Mouse (Mus musculus) embryo, embryonic 11 days (tissue): Measurements from ENCODE around the gene Mettl11b.
A peak's percentile ranks its signal among the peaks of the same experiment; 100 is the strongest.
"Not testable (repeated sequence)": the region's sequence is repeated elsewhere in the genome, so short reads cannot be mapped to it uniquely, and the experiment has no call there.

Experiments
- DNase-seq: peaks from one replicate; pipeline ENCODE4 v3.0.0-alpha.2; 2015

Gene Mettl11b

DNA sequence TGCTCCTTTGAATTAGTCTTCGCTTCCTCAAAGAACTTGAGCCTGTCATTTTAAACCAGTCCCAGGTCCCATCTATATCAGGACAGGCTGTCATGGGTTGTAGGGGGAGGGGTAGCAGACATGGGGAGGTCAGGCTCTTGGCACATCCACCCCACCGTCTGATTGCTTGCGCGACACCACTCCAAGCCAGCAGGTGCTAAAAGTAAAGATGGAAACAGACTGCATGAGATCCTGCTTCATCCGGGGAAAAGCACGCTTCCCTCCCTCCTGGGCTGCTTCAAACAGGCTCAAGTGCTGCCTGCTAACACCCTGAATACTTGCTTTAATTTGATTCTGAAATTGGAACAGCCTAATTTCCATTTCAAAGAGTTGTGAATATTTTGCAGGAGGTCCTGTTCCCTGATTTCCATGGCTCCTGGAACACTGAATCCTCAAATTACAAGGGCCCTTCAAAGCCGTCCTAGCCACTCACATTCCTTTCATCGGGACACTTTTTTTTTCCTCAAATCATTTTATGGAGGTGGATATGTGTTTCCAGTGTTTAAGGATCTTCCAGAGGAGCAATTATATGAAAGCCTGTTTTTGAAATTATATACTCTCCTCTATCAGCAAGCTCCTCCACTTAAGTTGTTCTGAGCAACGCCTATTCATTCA is at the start of gene Mettl11b:
Gene Mettl11b, minus strand, starts transcription at position 127 of the 654 bp plus-strand sequence.
- DNase-seq: peak; percentile 18

DNA sequence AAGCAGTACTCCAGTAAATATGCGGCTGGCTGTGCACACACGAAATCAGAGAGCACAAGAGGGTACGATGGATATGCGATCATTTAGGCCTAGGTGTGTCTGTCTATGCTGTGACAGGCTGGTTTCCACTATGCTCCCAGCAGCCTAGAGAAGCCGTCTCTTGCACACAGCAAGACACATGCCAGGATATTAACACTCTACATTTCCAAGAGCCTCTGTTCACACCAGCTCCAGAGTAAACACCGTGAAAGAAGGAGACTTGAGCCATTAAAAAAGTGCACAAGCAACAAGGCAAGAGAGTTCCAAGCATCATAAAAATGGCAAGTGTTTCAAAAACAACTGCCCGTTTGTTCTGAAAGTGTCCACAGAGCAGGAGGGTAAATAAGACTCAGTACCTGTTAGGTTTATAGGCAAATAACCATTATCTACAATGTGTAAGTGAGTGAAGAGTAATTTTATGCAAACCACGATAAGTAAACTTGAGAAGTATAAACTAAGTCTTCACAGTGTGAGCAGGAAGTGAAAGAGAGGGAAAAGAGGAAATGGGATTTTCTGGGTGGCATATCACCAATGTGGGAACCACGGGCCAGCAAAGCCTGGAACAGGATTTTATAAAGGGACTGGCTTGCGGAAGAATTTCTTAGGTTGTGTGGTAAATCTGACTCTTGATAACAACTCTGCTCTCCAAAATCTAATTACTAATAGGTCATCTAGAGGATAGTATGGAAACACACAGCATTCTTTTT is 32.6 kb upstream of the Mettl11b start:
- peak; percentile 9 for DNase-seq

DNA sequence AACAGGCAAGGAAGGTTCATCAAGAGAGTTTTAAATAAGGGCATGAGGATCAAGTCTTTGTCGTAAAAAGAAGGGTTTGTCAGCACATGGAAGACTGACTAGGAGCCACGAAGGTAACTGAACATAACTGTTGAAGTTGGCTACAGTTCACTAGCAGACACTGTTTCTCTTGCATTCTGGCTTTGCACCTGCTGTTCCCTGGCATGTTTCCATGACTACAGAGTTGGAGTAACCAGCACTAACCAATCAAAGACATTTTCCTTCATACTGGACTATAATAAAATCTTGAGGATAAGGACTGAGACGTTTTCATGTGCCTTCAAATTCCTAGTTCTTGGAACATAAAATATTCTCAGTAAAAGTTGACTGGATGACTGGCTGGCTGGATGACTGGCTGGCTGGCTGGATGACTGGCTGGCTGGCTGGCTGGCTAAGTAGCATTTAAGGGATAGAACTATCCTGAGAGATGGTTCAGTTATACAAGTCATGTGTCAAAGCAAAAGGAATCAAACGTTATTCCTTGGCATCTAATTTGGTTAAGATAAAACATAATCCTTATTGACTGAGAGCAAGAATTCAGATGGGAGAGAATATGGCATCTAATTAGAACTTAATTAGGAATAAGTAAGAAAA is 26.4 kb upstream of the Mettl11b start:
- DNase-seq: no peak

DNA sequence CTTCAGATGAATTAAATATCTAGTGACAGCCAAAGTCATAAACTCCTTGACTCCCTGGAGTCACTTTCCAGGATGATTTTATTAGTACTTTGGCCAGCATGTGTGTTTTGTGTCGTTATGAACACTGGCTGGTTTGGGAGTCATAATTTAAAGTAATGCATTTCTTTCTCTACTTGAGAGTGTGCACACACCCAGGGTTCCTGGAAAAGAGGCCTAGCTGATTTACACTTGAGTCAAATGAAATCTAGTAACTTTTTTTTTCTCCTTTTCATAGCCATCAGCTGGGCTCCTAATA is 12.2 kb upstream of the Mettl11b start:
- DNase-seq: no peak

DNA sequence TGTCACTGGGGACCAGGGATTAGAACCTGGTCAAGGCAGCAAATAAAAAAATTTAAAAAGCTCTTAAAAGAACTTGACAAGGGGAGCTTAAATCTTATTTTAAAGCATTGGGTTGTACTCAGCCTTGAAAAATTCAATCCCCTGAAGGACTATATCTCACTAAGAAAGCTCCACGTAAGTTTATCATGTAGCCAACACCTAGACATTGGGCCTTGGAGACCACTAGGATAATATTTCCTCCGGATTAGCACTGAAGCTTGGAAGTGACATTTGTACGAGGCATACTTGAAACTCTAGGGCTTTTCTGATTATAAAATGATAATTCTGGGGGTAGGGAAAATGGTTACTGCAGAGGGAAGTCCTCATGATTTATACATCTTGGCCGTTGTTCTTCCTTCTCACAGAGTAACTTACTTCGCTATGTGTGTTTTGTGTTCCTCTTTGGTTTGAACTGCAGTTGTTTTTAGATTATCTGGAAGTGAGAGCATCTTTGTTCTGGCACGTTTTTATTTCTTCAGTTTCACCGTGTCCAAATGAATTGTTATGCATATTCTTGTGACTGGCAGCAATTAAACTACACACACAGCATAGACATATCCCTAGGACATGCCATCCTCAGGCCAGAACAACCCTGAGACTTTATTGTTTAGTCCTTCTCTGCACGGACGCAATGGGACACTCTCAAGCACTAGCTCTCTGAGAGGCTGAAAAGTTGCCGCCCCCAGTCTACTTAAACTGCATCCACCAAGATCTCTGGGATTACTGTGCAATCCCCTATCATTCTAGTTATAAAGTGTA is 11.6 kb upstream of the Mettl11b start:
- DNase-seq: no peak

DNA sequence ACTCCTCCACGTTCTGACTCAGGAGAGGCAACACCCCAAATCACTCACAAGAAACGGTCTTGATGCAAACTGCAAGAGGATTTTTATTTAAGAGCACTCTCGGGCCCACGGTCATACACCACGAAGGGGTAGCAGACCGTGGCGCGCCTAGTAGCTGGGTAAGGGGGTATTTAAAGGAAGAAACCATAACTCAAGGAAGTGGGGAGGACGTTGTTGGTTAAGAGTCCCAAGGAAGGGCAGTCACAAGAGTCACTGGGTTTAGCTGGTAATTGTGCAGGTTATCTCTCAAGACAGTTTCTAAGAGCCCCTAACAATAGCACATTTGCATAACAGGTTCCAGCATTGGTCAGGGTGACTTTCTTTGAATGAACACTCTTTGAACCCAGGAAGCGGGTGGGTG is 6.1 kb upstream of the Mettl11b start:
- not testable (repeated sequence) for DNase-seq

DNA sequence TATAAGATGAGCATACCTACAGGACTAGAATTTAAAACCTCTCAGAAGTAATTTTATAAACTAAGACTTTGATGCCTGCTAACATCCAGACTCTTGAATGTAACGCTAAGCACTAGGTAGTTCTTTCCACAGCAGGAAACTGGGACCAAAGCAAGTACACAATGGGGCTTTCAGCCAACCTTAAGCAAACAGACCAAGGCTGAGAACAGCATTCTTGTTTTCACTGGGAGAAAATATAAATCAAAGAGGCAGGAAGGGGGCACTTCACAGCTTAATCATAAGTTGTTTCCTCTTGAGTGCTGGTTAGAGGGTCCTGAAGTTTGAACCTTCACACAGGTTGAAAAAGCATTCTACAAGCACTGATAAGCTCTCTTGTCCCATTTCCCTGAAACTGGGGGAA is 1.1 kb downstream of the Mettl11b start:
- DNase-seq: no peak

DNA sequence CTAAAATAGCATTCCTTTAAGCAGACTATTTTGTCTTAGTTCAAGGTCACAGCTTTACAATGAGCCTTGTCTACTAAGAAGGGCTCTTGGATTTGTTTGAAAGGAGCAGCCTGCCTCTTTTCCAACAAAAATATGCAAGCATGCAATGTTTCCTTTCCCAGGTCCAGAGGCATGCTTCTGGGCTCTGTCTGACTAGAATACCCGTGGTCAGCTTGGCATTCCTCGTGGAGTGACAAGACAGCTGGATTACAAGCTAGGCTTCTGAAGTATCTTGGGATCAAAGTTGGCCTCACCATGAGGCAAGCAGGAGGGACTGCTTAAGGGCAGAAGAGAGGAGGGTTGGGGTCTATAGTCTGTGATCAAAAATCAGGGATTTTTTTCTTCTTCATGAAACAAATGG is 16.4 kb downstream of the Mettl11b start:
- DNase-seq: no peak

DNA sequence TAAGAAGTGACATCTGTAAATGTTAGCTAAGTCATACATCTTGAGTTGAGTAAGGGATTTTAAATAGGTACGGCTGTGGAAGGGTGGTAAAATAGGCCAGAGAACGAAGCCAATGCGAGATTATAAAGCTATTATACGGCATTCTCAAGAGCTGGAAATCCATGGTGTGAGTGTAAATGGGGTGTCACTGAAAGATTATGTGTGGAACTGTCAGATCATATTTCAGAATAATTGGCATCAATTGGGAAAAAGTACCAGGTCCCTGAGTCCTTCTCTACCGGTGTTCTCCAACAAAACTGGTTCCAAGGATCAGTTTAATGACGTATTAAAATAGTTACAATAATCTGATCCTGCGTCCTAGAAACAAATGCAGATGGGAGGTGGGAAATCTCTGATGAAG is 24.5 kb downstream of the Mettl11b start:
- DNase-seq: no peak

DNA sequence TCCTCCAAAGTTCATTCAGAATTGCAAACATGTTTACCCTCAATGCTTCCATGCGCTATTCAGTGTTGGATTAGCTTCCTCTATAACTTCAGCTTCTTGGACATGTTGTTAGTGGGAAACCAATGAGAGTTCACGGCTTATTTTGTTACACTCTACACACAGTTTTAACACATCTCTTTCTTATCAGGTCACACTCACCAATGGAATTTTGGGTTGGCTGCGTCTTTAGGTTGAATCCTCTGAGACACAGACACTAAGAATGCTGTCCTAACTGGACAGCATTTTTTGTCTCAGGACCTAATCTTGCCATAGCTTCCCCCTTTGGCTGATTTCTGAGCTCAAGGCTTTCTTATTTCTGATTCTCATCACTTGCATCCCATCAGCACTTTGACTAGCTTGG is 25.3 kb downstream of the Mettl11b start:
- DNase-seq: no peak

DNA sequence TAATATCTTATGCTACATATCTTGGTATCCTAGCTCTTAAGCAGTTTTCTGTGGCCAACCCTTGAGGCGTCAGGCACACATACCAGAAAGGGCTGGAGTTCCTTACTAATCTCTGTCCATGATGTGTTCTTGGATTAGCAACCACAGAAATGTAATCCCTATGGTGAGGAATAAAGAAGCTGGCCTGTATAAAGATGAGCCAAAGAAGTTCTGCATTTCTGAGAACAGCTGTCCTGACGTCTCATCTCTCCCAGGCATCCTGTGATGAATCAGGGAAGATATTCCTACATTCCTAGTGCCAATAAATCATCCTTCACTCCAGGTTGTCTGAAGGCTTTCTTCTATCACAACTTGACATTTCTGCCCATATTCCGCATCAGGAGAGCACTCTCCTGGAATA is 33.2 kb downstream of the Mettl11b start:
- no peak for DNase-seq

DNA sequence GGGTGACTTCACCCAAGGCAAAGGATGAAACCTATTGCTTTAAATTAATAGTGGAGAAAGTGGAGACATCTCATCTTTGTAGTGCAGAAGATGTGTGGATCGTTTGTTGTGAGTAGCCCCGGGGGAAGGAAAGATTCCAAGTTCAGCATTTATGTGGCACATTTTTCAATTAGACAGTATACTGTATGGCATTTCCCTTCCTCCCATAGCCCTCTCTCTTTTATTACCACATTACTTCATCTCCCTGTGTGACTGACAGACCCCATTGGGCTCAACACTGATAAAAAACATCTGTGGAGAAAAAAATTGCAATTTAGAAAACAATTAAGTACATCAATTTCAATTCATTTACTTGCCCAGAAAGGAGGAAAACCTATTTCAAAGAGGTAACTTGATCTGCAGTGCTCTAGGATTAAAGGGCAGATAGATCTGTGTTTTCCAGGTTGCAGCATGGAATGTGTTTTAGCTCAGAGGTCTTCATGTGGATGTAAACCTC is 42.0 kb downstream of the Mettl11b start:
- peak; percentile 27 for DNase-seq

DNA sequence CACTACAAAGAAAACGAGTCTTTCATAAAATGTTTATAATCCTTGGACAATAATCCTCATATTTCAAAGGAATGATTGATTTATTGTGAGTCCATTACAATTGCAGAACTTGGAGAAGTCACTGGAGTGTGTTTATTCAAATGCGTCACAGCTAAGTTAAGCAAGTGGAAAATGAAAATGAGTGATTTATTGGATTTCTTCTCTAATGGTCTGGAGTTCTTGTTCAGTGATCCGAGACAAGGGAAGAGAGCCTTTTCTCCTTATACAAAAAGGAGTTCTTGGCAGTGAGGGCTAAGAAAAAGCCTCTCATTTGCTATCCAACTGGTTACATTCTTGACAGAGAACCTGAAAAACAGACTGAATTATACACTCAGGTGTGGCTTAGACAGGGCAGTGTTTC is 42.9 kb downstream of the Mettl11b start:
- DNase-seq: no peak

DNA sequence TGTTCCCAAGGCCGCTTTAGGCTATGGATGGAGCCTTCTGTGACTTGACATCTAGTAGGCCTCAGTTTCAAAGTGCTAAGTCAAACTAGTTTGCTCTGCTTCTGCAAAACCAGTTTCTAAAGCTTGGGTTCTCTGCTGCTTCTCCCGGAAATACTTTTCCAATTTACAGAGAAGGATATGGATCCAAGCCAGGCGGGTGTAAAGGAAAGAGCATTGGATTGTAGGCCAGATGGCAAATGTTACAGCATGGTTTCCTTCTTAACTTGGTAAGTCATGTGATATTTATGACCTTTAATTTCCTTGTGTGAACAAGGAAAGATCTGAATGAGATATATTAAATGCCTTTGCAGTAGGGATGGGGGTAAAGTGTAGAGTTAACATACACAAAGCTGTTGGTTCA is 52.2 kb downstream of the Mettl11b start:
- no peak for DNase-seq

DNA sequence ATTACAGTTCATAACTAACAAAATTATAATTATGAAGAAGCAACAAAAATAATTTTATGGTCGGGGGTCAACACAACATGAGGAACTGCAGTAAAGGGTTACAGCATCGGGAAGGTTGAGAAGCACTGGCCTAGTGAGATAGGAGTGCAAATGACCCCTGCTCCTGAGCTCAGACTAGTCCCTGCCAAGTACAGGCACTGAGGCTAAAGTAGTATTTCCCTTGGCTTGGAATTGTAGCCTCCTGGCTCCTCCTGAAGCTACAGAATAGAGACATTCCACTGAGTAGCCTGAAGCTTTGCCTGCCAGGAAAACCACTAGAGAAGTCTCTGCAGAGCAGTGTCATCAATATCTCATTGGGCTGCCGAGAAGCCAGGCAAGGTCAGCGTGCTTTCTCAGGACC is 53.7 kb downstream of the Mettl11b start:
- no peak for DNase-seq

DNA sequence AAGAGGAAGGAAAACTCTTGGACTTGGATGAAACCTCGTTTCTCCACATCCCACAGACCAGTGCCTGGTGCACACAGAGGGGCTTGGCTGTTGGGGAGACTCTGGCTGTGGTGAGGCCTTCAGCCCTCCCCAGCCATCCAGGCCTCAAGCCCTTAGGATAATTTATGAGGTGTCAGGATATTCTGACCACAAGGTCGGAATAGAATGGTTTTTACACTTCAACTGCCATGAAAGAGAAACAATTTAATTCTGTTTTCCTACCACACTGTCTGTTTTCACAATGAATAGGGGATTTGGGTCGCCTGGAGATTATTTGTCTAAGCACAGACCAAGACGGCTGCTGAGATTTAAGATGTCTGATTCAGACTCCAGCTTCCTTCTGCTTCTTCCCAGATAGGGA is 54.3 kb downstream of the Mettl11b start:
- peak; percentile 59 for DNase-seq

DNA sequence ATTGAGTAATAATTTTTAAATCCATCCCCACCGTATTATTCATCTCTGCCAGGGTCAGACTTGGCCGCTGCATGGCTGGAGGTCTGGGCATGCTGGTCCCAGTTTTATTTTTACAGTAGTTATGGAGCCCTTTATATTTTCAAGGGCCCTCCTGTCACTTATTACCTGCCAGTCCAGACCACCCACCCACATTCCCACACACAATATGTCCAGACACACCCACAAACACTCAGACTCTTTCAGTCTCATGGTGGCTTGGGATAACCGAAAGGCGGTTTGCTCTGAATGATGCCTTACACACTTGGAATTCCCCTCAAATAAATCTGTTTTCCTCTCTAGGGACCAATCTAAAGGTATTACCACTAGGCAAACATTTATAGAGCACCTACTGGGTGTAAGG is 55.1 kb downstream of the Mettl11b start:
- DNase-seq: no peak

DNA sequence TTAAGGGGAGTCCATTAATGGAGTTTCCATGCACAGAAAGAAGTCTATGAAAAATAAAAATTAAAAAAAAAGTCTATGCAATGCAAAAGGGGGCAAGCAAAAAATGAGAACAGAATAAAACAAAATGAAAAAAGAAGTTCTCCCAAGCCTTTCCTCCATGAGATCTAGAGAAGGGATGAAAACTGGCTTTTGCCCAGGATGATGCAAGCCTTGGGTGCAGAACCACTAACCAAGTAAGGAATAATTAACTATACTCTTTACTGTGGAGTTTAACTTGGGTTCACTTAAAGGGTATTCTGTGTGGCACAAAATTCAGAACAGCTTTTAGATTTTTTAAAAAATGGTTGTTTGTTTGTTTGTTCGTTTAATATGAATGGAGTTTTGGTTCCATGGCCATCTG is 62.6 kb downstream of the Mettl11b start:
- no peak for DNase-seq

DNA sequence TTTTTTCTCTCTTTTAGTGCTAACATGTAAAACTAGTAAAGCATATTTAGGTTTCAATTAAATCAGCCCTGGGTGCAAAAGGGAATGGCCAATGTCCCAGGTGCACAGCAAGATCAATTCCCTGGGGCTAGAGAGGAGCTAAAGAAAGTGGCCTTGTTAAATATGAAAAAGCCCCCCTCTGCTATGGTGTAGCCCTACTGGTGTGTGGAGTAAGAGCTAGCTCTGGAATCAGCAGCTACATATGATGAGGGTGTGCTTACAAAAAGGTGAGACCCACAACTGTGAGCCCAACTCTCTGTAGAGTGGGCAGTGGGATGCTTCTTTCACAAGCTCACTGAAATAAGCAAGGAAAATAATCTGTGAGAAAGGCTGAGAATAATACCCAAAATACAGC is 66.5 kb downstream of the Mettl11b start:
- DNase-seq: no peak

DNA sequence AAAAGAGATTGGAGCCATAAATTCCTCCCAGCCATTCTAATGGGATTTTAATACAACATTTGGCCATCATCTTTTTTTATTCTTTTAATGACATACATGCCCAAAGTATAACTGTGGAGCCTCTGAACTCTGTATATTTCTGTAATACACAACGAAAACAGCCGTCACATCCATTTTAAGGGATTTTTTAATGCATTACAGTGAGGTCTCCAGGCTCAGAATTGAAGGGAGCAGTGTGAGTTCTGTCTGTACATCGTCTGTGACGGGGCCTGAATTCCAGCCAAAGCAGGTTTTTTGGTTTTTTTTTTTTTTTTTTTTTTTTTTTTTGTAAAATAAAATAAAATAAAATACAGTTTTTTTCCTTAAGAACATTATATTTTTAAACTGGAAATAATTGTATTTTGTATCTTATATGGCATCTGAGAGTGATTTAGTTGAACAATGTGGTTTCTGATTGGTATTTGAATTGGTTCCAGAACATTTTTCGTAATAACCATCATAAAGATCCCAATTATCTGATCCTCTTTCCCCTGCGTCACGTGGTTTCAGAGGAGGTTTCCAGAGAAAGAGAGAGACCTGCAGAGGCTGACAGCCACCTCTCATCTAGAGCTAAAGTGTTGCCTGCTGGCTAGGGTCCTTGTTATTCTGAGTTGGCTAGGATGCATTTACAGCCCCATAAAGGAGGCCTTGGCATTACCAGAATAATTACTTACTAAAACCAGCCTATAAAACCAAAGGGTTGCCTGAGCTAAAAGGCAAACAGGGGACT is 67.1 kb downstream of the Mettl11b start:
- no peak for DNase-seq

DNA sequence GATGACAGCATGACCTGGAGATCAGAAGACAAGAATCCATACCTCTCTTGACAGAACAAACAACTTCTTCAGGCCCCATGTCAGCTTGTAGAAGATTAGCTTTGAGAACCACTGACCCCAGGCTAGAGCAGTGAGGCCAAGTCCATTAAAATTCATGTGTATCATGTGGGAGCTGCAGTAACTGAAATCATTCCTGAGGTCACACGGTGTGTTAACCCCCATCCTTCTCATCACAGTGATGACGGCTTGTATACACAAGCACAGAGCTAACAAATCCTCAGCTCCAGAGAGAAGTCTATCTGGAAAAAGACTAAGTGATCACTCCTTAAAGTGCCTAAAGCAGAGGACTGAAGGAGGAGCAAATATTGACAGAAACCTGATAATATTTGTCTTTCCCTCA is 68.0 kb downstream of the Mettl11b start:
- DNase-seq: no peak

DNA sequence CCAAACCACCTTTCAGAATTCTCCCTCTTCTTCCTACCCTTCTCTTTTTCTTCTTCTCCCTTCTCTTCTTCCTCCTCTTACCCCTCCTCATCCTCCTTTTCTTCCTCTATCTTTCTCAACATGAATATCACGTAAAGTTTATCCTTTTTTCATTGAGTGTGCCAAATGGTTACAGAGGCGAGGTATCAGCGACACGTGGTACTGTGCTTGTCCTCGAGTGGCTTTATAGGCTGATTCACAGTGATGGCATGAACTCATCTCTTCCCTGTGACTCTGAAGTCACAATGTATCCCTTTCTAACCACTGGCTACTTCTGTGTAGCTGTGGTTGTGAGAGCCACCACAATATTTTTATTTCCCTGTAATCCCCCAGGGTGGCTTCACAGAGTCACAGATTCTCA is 68.6 kb downstream of the Mettl11b start:
- DNase-seq: no peak
